Mouse (Mus musculus) T-helper 1 cell (primary cell): ENCODE measurements at regions not wholly inside any gene's neighbourhood (a gene's known extent, or its start where the extent isn't known, plus 50 kb on each side); places are given as distances from the start of the nearest gene placed in this dataset.

ENCODE experiments used
- in situ Hi-C: fragments of 300-600 bp; cut with MboI, MseI; formaldehyde crosslinking; loops from one replicate; pipeline ENCODE4 v1.15.1; 2025; ENCODE audit warnings: high pct_unique_total_duplicates

GRCm38 (mm10) chr19:29194066-29194830 lies 57.4 kb upstream of the Jak2 start:
- in situ Hi-C loops: no loop called here

- in situ Hi-C loops: no loop called here
Observed at GRCm38 (mm10) chr19:29196186-29196585, 55.4 kb upstream of the Jak2 start.

- in situ Hi-C loops: no loop called here
Observed at GRCm38 (mm10) chr19:29198636-29199035, 53.0 kb upstream of the Jak2 start.

- in situ Hi-C loops: no loop called here
Observed at GRCm38 (mm10) chr19:29199117-29199823, 52.4 kb upstream of the Jak2 start.

GRCm38 (mm10) chr19:29201674-29202073 lies 50.0 kb upstream of the Jak2 start:
- in situ Hi-C loops: loop anchor here (5.0 kb wide), 1 partner anchor 41 kb away; no protein-coding TSS in a partner anchor
